Mouse (Mus musculus): ENCODE measurements around the gene Vil1. TPM values are rescaled to one million over a fixed set of nuclear protein-coding genes. Genes with fewer than 3 reads are reported as not detected.
"Not testable (repeated sequence)": the region's sequence is repeated elsewhere in the genome, so short reads cannot be mapped to it uniquely, and the experiment has no call there.

The Vil1 gene
- polyA plus RNA-seq, 1 experiment = not detected

- H3K27me3 ChIP-seq (replicated peaks) = no peaks in the 10 kb centered on the region
- TF ChIP-seq GATA1 (IDR thresholded peaks at IDR 0.05; ENCODE audit: borderline replicate concordance, low read length) (no peak), FLI1 (IDR thresholded peaks at IDR 0.05; ENCODE audit: low read length) (no peak)
- H3K4me1 ChIP-seq = peaks cover 77% of the 10 kb centered on the region
- no peaks in the 10 kb centered on the region for H3K9me3 ChIP-seq
- no peak overlapping the region for H3K4me3 ChIP-seq (replicated peaks)
- H3K36me3 ChIP-seq (replicated peaks; ENCODE audit: low read length) = peaks cover 26% of the 10 kb centered on the region
These were observed 15.5 kb upstream of the Vil1 start for GRCm38 (mm10) chr1:74393697-74394096.

GRCm38 (mm10) chr1:74394311-74394710 lies 14.9 kb upstream of the Vil1 start:
- H3K4me3 ChIP-seq (replicated peaks) = no peak overlapping the region
- H3K36me3 ChIP-seq (replicated peaks; ENCODE audit: low read length) = peaks cover 26% of the 10 kb centered on the region
- no peaks in the 10 kb centered on the region for H3K27me3 ChIP-seq (replicated peaks)
- H3K9me3 ChIP-seq = no peaks in the 10 kb centered on the region
- TF ChIP-seq GATA1 (IDR thresholded peaks at IDR 0.05; ENCODE audit: borderline replicate concordance, low read length) = no peak
- TF ChIP-seq FLI1 (IDR thresholded peaks at IDR 0.05; ENCODE audit: low read length) = no peak
- peaks cover 73% of the 10 kb centered on the region for H3K4me1 ChIP-seq

DNA sequence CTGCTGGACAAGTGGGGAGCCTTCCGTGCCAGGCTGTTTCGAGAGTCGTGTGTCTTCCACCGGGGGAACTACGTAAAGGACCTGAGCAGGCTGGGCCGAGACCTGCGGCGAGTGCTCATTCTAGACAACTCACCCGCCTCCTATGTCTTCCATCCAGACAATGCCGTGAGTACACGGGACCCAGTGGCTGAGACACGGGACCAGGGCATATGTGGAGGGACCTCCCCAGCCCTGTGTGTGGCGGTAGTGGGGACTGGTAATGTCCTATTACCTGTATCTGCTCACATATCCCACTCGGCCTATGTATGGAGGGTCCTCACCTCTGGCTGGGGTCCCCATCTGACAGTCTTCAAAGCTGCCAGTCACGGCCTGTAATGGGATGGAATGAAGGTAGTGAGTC lies 14.3 kb upstream of the Vil1 start:
- peaks cover 26% of the 10 kb centered on the region for H3K36me3 ChIP-seq (replicated peaks; ENCODE audit: low read length)
- H3K27me3 ChIP-seq (replicated peaks) = no peaks in the 10 kb centered on the region
- TF ChIP-seq GATA1 (IDR thresholded peaks at IDR 0.05; ENCODE audit: borderline replicate concordance, low read length) (no peak), FLI1 (IDR thresholded peaks at IDR 0.05; ENCODE audit: low read length) (no peak)
- peaks cover 67% of the 10 kb centered on the region for H3K4me1 ChIP-seq
- no peaks in the 10 kb centered on the region for H3K9me3 ChIP-seq
- no peak overlapping the region for H3K4me3 ChIP-seq (replicated peaks)

DNA sequence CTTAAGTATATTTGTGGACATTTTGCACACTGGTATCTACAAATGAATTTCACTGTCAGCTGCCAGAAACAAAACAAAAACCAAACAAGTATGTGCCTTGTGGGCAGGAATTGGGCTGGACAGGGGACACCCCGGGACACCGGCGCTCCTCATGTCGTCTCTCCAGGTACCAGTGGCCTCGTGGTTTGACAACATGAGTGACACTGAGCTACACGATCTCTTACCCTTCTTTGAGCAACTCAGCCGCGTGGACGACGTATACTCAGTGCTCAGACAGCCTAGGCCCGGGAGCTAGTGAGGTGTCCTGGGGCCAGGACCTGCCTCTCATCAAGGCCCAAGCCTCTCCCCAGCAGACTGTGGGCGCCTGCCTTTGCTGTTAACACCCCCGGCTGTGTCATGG lies 13.9 kb upstream of the Vil1 start:
- no peak overlapping the region for H3K4me3 ChIP-seq (replicated peaks)
- no peaks in the 10 kb centered on the region for H3K9me3 ChIP-seq
- peaks cover 26% of the 10 kb centered on the region for H3K36me3 ChIP-seq (replicated peaks; ENCODE audit: low read length)
- no peaks in the 10 kb centered on the region for H3K27me3 ChIP-seq (replicated peaks)
- peaks cover 63% of the 10 kb centered on the region for H3K4me1 ChIP-seq
- TF ChIP-seq GATA1 (IDR thresholded peaks at IDR 0.05; ENCODE audit: borderline replicate concordance, low read length) (no peak), FLI1 (IDR thresholded peaks at IDR 0.05; ENCODE audit: low read length) (no peak)

DNA sequence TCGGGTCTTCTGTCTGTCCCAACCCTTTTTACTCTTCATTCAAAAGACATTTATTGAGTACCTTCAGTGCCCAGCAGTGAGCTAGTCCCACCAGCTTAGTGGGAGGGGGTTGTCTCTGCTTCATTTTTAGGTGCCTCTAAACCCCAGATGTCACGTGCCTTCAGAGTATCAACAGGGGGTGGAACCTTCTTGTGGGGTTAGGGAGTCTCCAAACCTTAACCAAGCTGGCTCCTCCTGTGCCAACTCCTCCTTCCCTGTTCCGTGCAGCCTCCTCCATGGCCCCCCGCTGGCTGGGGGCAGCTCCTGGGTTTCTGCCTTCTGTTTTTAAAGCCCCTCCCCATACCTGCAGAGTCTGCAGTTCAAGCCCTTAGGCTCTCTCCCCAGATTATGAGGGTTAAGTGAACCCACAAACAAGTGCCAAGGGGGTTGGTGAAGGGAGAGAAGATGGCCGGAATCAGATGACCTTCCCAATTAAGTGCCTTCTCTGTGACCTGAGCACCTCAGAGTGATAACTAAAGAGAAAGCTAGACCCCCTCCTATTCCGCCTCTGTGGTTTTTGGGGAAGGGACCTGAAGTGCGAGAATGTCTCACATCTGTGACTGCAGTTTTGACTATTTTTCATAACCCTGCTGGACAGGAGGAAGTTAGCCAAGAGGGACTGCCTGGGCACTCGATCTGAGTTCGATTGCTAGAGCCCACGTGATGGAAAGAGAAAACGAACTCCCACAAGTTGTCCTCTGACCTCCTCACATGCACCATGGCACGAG lies 12.5 kb upstream of the Vil1 start:
- H3K9me3 ChIP-seq; H3K27me3 ChIP-seq (replicated peaks): not testable (repeated sequence)
- H3K36me3 ChIP-seq (replicated peaks; ENCODE audit: low read length) = peaks cover 26% of the 10 kb centered on the region
- peaks cover 60% of the 10 kb centered on the region for H3K4me1 ChIP-seq
- H3K4me3 ChIP-seq (replicated peaks) = peak overlapping the region; percentile 95

GRCm38 (mm10) chr1:74397268-74397918 lies 11.8 kb upstream of the Vil1 start:
- TF ChIP-seq FLI1 (IDR thresholded peaks at IDR 0.05; ENCODE audit: low read length) (0 out of 2 replicates have a peak, but pooled peaks have one; percentile 31), GATA1 (IDR thresholded peaks at IDR 0.05; ENCODE audit: borderline replicate concordance, low read length) (no peak)
- H3K4me3 ChIP-seq (replicated peaks) = peak overlapping the region; percentile 95
- peaks cover 62% of the 10 kb centered on the region for H3K4me1 ChIP-seq
- no peaks in the 10 kb centered on the region for H3K9me3 ChIP-seq
- no peaks in the 10 kb centered on the region for H3K27me3 ChIP-seq (replicated peaks)
- peaks cover 26% of the 10 kb centered on the region for H3K36me3 ChIP-seq (replicated peaks; ENCODE audit: low read length)

DNA sequence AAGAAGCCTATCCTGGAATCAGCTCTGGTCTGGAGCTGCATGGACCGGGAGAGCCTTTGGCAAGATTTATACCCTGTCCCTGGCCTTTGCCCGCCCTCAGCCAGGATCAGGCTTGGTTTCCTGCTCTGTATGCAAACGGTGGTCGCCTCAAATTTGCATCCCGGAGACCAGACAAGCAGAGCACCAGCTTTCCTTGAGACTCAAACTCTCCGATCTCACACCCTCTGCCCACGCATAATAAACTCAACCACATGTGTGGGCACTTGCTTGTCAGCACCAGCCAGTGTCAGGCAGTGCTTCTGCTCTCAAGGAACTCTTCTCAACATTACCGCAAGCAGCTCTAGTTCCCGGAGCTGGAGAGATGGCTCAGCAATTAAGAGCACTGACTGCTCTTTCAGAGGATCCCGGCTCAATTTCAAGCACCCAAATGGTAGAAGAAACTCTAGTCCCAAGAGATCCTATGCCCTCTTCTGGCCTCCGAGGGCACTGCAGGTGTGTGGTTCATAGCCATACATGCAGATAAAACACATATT lies 11.2 kb upstream of the Vil1 start:
- H3K4me1 ChIP-seq = peaks cover 56% of the 10 kb centered on the region
- H3K36me3 ChIP-seq (replicated peaks; ENCODE audit: low read length) = peaks cover 25% of the 10 kb centered on the region
- H3K9me3 ChIP-seq = no peaks in the 10 kb centered on the region
- H3K27me3 ChIP-seq (replicated peaks) = no peaks in the 10 kb centered on the region
- H3K4me3 ChIP-seq (replicated peaks) = peak overlapping the region; percentile 95
- no peak for TF ChIP-seq GATA1 (IDR thresholded peaks at IDR 0.05; ENCODE audit: borderline replicate concordance, low read length)
- TF ChIP-seq FLI1 (IDR thresholded peaks at IDR 0.05; ENCODE audit: low read length) = no peak

- Histone ChIP-seq H3K27me3 (replicated peaks) (peaks cover 3% of the 10 kb centered on the region), H3K4me3 (replicated peaks) (no peak overlapping the region), H3K4me1 (peaks cover 31% of the 10 kb centered on the region), H3K36me3 (replicated peaks; ENCODE audit: low read length) (no peaks in the 10 kb centered on the region), H3K9me3 (no peaks in the 10 kb centered on the region)
- TF ChIP-seq FLI1 (IDR thresholded peaks at IDR 0.05; ENCODE audit: low read length) (no peak), GATA1 (IDR thresholded peaks at IDR 0.05; ENCODE audit: borderline replicate concordance, low read length) (no peak)
These were observed 8.6 kb upstream of the Vil1 start for GRCm38 (mm10) chr1:74400531-74400930.

DNA sequence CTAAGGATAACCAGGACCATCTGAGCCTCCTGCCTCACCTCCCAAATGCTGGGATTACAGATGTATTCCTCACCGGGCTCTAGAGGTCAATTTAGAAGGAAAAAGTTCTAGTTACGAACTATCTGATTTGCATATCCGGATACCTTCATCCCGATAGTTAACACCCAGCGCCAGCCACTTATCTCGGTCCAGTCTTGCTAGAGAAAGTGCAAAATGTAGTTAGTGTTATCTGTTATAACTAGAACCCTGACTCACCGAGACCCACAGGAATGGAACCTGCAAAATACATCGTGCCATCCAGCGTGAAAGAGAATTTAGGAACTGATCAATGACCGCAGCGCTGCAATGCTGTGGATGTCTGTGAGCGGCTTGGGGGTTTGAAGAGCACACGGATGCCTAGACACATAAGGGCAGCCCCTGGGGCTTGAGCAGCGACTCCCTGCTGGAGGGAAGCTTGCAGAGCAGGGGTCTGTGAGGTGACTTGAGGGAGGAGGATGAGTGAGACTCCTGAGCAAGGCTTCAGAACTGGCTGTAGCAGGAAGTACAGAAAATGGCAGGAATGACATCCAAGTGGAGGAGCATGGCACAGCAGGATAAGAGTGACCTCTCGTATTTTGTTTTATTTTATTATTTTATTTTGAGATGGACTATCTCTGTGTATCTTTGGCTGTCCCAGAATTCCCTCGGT lies 8.0 kb upstream of the Vil1 start:
- Histone ChIP-seq H3K4me1 (peaks cover 28% of the 10 kb centered on the region), H3K36me3 (replicated peaks; ENCODE audit: low read length) (no peaks in the 10 kb centered on the region), H3K4me3 (replicated peaks) (no peak overlapping the region), H3K27me3 (replicated peaks) (peaks cover 3% of the 10 kb centered on the region), H3K9me3 (no peaks in the 10 kb centered on the region)
- TF ChIP-seq GATA1 (IDR thresholded peaks at IDR 0.05; ENCODE audit: borderline replicate concordance, low read length) = no peak
- no peak for TF ChIP-seq FLI1 (IDR thresholded peaks at IDR 0.05; ENCODE audit: low read length)

- no peak for TF ChIP-seq FLI1 (IDR thresholded peaks at IDR 0.05; ENCODE audit: low read length)
- no peak for TF ChIP-seq GATA1 (IDR thresholded peaks at IDR 0.05; ENCODE audit: borderline replicate concordance, low read length)
- H3K36me3 ChIP-seq (replicated peaks; ENCODE audit: low read length) = no peaks in the 10 kb centered on the region
- no peaks in the 10 kb centered on the region for H3K9me3 ChIP-seq
- H3K4me3 ChIP-seq (replicated peaks) = no peak overlapping the region
- H3K4me1 ChIP-seq = peaks cover 22% of the 10 kb centered on the region
- H3K27me3 ChIP-seq (replicated peaks) = peaks cover 6% of the 10 kb centered on the region
These were observed 5.0 kb upstream of the Vil1 start for GRCm38 (mm10) chr1:74404206-74404605.
